Mouse (Mus musculus): ENCODE results near the gene Kir3dl1.
"Not testable (repeated sequence)": the region's sequence is repeated elsewhere in the genome, so short reads cannot be mapped to it uniquely, and the experiment has no call there.

DNA sequence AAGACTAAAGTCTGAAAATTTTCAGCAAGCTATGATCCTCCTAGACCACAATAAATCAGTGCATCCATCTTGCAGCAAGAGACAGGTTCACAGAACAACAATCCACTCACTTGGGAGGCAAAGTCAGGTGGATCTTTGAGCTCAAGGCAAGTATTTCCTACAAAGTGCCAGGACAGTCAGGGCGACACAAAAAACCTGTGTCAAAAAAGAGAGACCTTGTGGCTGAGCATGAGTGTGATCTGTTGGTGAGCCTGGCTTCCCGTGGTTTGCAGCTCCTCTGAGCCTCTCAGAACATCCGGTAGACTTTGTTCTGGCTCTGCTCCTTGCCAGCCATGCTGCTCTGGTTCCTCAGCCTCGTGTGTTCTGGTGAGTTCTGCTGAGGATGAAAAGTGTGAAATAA is at the start of gene Kir3dl1:
- TF ChIP-seq POLR2A, EP300 (IDR thresholded peaks at IDR 0.05; ENCODE audit: insufficient read depth, low read depth, low read length): not testable (repeated sequence)
